Mouse (Mus musculus) adrenal gland, adult 10 weeks (tissue): ENCODE results near the gene Syn2. TPM values are rescaled to one million over a fixed set of nuclear protein-coding genes. Genes with fewer than 3 reads are reported as not detected.

ENCODE experiments used
- polyA plus RNA-seq: library from polyadenylated mRNA; stranded (reverse); fragments of 350-450 nt; fragmentation: Illumina TruSeq; extraction: RNeasy Lipid Tissue Mini Kit (QIAGEN cat#74804); gene quantifications from one replicate; pipeline ENCODE4 v1.2.3, GENCODE M21; 2014; ENCODE audit warnings: low read depth, low replicate concordance

The Syn2 gene
- polyA plus RNA-seq = 10.0 TPM

DNA sequence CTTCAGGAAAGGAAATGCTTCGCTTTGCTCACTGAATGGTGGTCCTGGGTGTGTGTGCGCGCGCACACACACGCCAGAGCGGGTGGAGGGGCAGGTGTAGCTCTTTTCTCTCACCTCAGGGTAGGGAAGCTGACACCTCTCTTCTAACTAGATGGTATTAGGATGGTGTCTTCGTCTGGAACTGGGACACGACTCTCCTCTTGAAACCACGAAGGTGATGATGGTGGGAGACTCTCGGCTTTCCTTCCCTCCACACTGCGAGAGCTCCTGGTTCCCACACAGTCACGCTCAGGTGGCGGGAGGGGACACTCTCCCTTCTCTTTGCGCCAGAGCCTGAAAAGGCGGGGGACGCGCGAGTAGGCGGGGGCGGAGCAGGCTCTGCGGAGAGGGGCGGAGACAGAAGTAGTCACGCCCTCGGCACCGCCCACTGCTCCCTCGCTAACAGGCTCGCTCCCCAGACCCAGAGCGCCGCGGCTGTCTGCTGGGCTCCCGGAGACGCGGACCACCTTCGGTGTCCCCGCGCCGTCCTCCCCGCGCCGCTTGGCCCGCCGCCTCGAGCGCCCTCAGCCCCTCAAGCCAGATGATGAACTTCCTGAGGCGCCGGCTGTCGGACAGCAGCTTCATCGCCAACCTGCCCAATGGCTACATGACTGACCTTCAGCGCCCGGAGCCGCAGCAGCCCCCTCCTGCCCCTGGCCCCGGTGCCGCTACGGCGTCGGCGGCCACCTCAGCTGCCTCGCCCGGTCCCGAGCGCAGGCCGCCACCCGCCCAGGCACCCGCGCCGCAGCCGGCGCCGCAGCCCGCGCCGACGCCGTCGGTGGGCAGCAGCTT is at the start of gene Syn2:
Gene Syn2, plus strand, starts transcription at position 402 of the 831 bp plus-strand sequence.

DNA sequence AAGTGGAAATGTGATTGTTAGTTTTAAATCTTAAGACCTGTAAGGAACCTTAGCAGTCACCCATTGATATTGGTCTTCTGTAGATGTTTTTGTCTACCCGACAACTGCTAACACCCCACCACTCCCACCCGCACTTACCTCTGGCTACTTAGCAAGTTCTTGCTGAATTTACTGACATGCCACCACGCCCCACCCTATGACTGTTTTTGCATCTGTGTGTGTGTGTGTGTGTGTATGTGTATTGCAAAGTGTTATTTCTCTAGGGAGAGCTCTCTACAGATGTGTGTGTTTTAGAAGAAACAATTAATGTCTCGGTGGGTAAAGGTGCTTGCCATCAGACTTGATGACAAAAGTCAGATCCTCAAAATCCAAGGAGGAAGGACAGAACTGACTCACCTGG is 92.3 kb downstream of the Syn2 start, which contains the start of gene Gm17482:
Gene Gm17482, plus strand, starts transcription at position 301 of the 400 bp plus-strand sequence.

DNA sequence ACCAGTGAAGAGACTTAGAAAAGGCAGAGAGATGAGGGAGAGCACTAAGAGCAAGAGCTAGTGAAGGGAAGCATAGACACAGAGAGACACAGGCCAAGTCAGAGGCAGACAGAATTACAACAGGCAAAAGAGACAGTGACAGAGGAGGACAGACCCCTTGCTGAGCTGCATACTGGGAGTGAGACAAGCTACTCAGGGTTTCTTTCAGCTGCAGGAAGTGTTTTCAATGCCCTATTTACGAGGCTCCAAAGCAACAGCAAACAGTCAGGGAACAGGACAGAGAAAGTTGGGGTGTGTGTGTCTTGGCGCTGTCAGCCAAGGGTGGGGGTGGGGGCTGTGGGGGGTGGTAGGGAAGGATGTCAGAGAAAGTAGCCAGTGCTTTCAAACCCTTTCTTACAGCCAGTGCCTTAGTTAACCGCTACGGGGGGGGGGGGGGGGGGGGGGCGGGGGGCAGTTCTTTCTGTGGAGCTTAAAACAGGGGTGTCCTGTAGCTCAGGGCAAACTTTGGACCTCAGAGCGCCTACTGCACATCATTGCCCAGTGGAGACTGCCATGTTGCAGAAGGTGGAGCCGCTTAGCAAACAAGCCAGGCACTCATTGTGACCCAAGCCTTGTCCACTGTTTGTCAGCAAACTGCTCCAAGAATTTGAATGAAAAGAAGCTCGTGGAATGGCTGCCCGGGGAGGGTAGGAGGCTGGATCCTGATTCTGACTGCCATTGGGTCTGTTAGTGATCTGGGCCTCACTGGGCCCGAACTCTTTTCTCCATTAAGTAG is 117.6 kb downstream of the Syn2 start, which contains the start of gene Timp4:
Gene Timp4, minus strand, starts transcription at position 107 of the 775 bp plus-strand sequence.

Other genes with a start within 250 kb of the Syn2 start
- gene Vgll4, start 164.9 kb upstream of the Syn2 start, polyA plus RNA-seq = 25.0 TPM
- 7.2 TPM for gene Tamm41, start 97.0 kb upstream of the Syn2 start, polyA plus RNA-seq
- not detected for gene Gm17482, start 92.4 kb downstream of the Syn2 start, polyA plus RNA-seq
- 4.1 TPM for gene Timp4, start 117.3 kb downstream of the Syn2 start, polyA plus RNA-seq
- gene Pparg, start 226.0 kb downstream of the Syn2 start, polyA plus RNA-seq = 62.0 TPM